Mouse (Mus musculus) small intestine, adult 2 months (tissue): ENCODE measurements around the gene Shroom4. TPM values are rescaled to one million over a fixed set of nuclear protein-coding genes. Genes with fewer than 3 reads are reported as not detected.

Source experiments
- H3K27ac ChIP-seq: fragments of 200-500 bp; 2 replicates; pipeline ENCODE4 v1.5.1; 2012; ENCODE audit warnings: low read depth, low read length, control low read depth, inconsistent platforms; ENCODE audit not compliant: insufficient read depth
- H3K27me3 ChIP-seq: fragments of 200-500 bp; 2 replicates; pipeline ENCODE4 v1.6.1; 2012; ENCODE audit warnings: mild to moderate bottlenecking, moderate library complexity, low read length, inconsistent platforms; ENCODE audit not compliant: control insufficient read depth, insufficient read depth
- H3K36me3 ChIP-seq: fragments of 200-500 bp; 2 replicates; pipeline ENCODE4 v1.6.1; 2012; ENCODE audit warnings: mild to moderate bottlenecking, low read length, control low read depth, inconsistent platforms; ENCODE audit not compliant: control insufficient read depth, insufficient read depth
- H3K4me1 ChIP-seq: fragments of 200-500 bp; 2 replicates; pipeline ENCODE4 v1.6.1; 2012; ENCODE audit warnings: low read length, inconsistent platforms, mixed read lengths; ENCODE audit not compliant: control insufficient read depth, insufficient read depth, insufficient read length
- H3K4me3 ChIP-seq: fragments of 200-500 bp; 2 replicates; pipeline ENCODE4 v1.5.1; 2012; ENCODE audit warnings: low read depth, mild to moderate bottlenecking, control low read depth, inconsistent platforms, low read length, moderate library complexity
- CTCF ChIP-seq: fragments of 200-500 bp; IDR thresholded peaks from 2 replicates; pipeline ENCODE4 v1.5.1; 2012; ENCODE audit warnings: low read depth, mild to moderate bottlenecking, control low read depth, inconsistent platforms, low read length, moderate library complexity, mixed read lengths; ENCODE audit not compliant: insufficient replicate concordance, insufficient read length; ENCODE audit errors: extremely low read depth
- POLR2A ChIP-seq: fragments of 200-500 bp; IDR thresholded peaks from 2 replicates; pipeline ENCODE4 v1.6.1; 2012; ENCODE audit warnings: low read depth, mild to moderate bottlenecking, control low read depth, inconsistent platforms, low read length, moderate library complexity
- WGBS: fragments of 180-500 bp; shearing (Covaris S2); methylation state at CpG from one replicate; pipeline ENCODE4 v1.1.7; 2018; 5-methylcytosine and 5-hydroxymethylcytosine counted together
- polyA plus RNA-seq: library from polyadenylated mRNA; depleted of rRNA; stranded (reverse); fragments of >200 nt; gene quantifications from 2 replicates; pipeline ENCODE4 v1.2.3, GENCODE M21; 2012

Gene Shroom4
- polyA plus RNA-seq, 1 experiment, result 0.23 TPM

DNA sequence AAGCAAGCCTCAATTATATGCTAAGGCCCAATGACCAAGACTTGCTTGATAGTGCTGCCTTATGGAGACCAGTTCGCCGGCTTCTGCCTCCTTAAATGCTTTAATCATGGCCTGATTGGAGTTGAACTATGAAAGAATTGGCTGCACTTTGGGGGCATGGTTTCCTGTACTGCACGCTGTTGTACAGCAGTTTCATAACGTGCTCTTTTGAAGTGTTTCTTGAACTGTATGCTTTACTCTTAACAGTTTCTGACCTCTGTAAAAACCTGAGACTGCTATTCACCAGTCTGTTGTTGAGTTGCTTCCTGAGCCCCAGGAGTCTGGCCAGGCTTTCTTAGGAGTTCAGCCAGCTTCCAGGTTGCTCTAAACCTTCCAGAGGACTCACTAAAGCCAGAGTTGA, 90.8 kb downstream of the Shroom4 start:
- TF ChIP-seq POLR2A, result no peak
- no peak for TF ChIP-seq CTCF
- WGBS, result 87% methylated on average over 4 of the region's 4 CpGs
- Histone ChIP-seq H3K27ac (no peak overlapping the region), H3K27me3 (no peaks in the 10 kb centered on the region), H3K36me3 (no peaks in the 10 kb centered on the region), H3K4me1 (no peaks in the 10 kb centered on the region), H3K4me3 (no peak overlapping the region)

DNA sequence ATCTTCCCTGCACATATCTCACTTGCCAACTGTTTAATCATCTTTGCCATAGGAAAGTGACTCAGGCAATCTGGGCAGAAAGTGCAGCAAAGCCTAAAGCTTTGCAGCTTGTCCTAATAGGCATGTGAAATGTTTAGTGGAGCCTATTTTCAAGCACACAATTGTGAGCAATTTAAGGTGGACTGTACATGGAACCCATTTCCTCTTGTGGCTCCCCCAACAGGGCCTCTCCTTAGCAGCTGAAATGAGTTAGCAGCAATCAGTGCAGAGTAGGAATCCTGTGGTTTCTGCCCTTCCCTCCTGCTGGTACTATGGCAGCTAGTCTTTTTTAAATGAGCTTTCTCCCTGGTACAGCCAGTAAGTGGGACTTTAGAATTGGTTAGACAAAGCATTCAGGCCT, 95.8 kb downstream of the Shroom4 start:
- H3K27ac ChIP-seq, result no peak overlapping the region
- no peak overlapping the region for H3K4me3 ChIP-seq
- no peaks in the 10 kb centered on the region for H3K36me3 ChIP-seq
- TF ChIP-seq POLR2A (no peak), CTCF (no peak)
- no peaks in the 10 kb centered on the region for H3K4me1 ChIP-seq
- no peaks in the 10 kb centered on the region for H3K27me3 ChIP-seq

DNA sequence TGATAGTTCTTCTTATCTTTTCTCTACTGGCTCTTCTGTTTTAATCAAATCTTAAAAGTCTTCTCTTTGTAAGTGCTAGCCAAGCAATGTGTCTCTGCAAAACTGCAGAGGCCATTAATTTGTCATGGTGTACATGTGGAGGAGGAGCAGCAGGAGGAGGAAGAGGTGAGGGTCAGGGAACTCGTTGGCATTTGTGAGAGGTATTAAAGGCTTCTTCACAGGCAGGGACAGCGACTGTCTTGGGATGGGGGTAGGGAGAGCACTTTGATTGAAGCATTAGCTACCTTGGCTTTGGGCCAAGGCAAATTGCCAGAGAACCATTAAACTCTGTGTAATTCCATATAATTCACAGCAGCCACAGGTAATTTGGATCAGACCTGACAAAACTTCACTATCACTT, 96.7 kb downstream of the Shroom4 start:
- 22% methylated on average over 2 of the region's 2 CpGs for WGBS
- Histone ChIP-seq H3K4me3 (no peak overlapping the region), H3K4me1 (no peaks in the 10 kb centered on the region), H3K27ac (no peak overlapping the region), H3K36me3 (no peaks in the 10 kb centered on the region), H3K27me3 (no peaks in the 10 kb centered on the region)
- TF ChIP-seq POLR2A, result no peak
- TF ChIP-seq CTCF, result no peak

DNA sequence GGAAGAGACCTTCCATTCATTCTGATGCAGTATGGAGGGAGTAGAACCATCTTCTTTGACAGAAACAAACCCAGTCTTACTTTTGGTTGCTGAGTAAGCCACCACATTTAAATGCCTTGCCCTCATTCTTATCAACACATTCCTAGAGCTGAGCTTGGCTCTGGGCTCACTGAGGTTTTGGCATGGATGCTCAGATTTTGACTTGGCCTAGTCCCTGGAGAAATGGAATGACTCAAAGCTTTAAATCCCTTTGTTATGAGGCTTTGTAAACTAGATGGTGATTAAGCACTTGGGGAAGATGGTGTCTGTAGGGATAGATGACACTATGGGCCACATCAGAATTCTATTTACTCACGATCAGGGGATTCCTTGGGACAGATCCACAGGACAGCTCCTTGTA, 102.2 kb downstream of the Shroom4 start:
- Histone ChIP-seq H3K27ac (no peak overlapping the region), H3K36me3 (no peaks in the 10 kb centered on the region), H3K27me3 (no peaks in the 10 kb centered on the region), H3K4me3 (no peak overlapping the region), H3K4me1 (no peaks in the 10 kb centered on the region)
- TF ChIP-seq POLR2A, result no peak
- TF ChIP-seq CTCF, result no peak
- WGBS, result 75% methylated on average over 1 of the region's 1 CpGs

DNA sequence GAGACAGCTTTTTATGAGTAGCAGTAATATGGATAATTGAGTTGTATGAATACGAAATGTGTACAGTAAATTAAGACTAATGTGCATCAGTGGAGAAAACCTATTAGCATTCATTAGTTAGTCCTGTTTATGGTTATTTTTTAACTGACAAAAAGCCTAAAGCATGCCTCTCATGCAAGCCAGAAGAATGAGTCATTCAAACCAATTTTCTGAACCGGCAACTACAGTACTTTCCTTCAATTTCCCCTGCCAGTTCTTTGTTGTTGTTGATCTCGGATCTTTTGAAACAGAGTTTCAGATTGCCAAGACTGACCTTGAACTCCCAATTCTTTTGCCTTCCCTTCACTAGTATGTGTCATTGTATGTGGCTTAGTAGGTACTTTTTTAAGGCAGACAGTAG, 117.6 kb downstream of the Shroom4 start:
- Histone ChIP-seq H3K4me3 (no peak overlapping the region), H3K4me1 (no peaks in the 10 kb centered on the region), H3K36me3 (no peaks in the 10 kb centered on the region), H3K27me3 (no peaks in the 10 kb centered on the region), H3K27ac (no peak overlapping the region)
- WGBS, result 81% methylated on average over 3 of the region's 3 CpGs
- no peak for TF ChIP-seq CTCF
- TF ChIP-seq POLR2A, result no peak

DNA sequence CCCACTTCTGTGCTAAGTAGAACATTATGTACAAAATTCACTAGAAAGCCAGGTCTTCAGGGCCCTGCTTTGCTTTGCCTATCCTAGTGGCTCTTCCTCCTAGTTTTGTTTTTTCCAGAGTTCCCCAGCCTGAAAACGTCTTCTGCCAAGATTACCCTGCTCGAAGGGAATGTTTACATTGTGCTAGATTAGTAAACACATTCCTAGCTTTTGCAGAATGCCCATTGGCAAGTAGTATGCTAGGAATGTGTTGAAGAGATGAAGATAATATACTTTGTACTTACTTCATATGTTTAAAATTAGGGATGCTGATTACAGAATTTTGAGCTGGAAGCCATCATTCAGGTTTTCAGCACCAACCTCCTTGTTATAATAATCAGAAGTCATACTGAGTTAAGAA, 118.8 kb downstream of the Shroom4 start:
- no peaks in the 10 kb centered on the region for H3K4me1 ChIP-seq
- H3K4me3 ChIP-seq, result no peak overlapping the region
- no peaks in the 10 kb centered on the region for H3K36me3 ChIP-seq
- 16% methylated on average over 2 of the region's 2 CpGs for WGBS
- H3K27ac ChIP-seq, result no peak overlapping the region
- H3K27me3 ChIP-seq, result no peaks in the 10 kb centered on the region
- TF ChIP-seq POLR2A (no peak), CTCF (no peak)

DNA sequence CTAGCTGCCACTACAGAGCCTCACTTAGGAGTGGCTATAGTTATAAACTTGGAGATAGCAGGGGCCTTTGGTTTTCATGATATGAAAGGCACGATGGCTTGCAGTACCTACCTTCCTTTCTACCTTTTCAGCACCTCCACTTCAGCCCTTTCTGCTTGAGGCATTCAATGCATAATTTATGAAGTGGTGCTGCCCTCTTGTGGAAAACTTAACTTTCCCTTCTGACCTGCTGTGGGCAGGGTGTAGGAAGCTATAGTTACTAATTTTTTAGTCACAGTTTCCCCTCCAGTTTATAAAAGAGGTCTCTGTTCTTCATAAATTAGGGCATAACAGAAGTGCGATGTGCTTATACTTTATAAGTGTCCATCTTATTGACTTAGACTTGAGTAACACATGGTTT, 123.3 kb downstream of the Shroom4 start:
- WGBS, result 49% methylated on average over 2 of the region's 2 CpGs
- Histone ChIP-seq H3K4me3 (no peak overlapping the region), H3K4me1 (no peaks in the 10 kb centered on the region), H3K27ac (no peak overlapping the region), H3K27me3 (no peaks in the 10 kb centered on the region), H3K36me3 (no peaks in the 10 kb centered on the region)
- TF ChIP-seq CTCF, result no peak
- TF ChIP-seq POLR2A, result no peak

DNA sequence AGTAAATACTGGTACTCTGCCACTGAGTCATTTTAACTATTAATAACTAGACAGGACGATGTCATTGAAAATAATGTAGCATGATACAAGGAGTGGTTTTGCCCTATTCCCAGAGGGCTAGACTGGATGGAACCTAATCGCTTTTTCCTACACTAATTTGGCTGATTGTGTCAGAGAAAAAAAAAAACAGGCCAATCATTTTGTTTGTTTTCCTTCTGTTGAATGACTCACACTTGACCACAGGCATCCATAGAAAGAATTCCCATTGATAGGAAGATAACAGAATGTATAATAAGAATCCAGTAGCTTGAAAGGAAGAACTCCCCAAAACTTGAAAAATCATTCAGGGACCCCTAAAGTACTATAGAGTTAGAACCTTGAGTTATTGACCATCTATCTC, 137.0 kb downstream of the Shroom4 start:
- H3K27ac ChIP-seq, result no peak overlapping the region
- 60% methylated on average over 2 of the region's 2 CpGs for WGBS
- H3K4me1 ChIP-seq, result no peaks in the 10 kb centered on the region
- TF ChIP-seq CTCF (no peak), POLR2A (no peak)
- no peaks in the 10 kb centered on the region for H3K27me3 ChIP-seq
- H3K4me3 ChIP-seq, result no peak overlapping the region
- H3K36me3 ChIP-seq, result no peaks in the 10 kb centered on the region

DNA sequence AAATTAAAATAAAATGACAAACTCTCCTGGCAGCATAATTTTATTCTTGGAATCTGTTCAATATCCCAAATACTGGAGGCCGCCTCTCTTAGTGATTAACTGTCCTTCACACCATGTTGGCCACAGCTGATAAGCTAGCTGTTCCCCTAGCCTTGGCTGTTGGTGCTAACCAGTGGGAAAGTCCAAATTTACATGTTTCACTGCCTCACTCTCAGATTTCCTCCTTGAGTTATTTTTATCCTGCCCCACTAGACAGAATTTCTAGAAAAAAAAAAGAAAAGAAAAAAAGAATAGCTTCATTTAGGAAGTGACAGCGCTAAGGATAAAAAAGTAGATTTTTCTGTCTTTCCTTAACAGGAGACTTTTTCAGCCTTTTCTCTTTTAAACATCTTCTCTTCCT, 138.0 kb downstream of the Shroom4 start:
- TF ChIP-seq POLR2A (no peak), CTCF (no peak)
- no peaks in the 10 kb centered on the region for H3K27me3 ChIP-seq
- WGBS, result 69% methylated on average over 2 of the region's 2 CpGs
- no peak overlapping the region for H3K4me3 ChIP-seq
- no peaks in the 10 kb centered on the region for H3K36me3 ChIP-seq
- H3K27ac ChIP-seq, result no peak overlapping the region
- no peaks in the 10 kb centered on the region for H3K4me1 ChIP-seq
